Mouse (Mus musculus) myocyte (in vitro differentiated cells): ENCODE data around the gene H2al1o. TPM values are rescaled to one million over a fixed set of nuclear protein-coding genes. Genes with fewer than 3 reads are reported as not detected.
"Not testable (repeated sequence)": the region's sequence is repeated elsewhere in the genome, so short reads cannot be mapped to it uniquely, and the experiment has no call there.

Experiments
- H3K27me3 ChIP-seq: one replicate; pipeline ENCODE4 v1.6.1; 2011; ENCODE audit not compliant: control insufficient read depth, insufficient read depth, insufficient read length
- H3K36me3 ChIP-seq: one replicate; pipeline ENCODE4 v1.6.1; 2011; ENCODE audit not compliant: control insufficient read depth, insufficient read depth
- H3K4me2 ChIP-seq: one replicate; pipeline ENCODE4 v1.6.1; 2011; ENCODE audit warnings: low read depth, control low read depth
- H3K4me3 ChIP-seq: one replicate; pipeline ENCODE4 v1.5.1; 2011; ENCODE audit warnings: mild to moderate bottlenecking, control low read depth, moderate library complexity
- H3K79me2 ChIP-seq: one replicate; pipeline ENCODE4 v1.6.1; 2011; ENCODE audit not compliant: control insufficient read depth, insufficient read depth
- H3ac ChIP-seq: one replicate; pipeline ENCODE4 v1.6.1; 2011; ENCODE audit not compliant: control insufficient read depth, insufficient read length
- CEBPB ChIP-seq: IDR thresholded peaks from 2 replicates; pipeline ENCODE4 v1.6.1; 2011; ENCODE audit warnings: mild to moderate bottlenecking, moderate library complexity; ENCODE audit not compliant: poor library complexity, insufficient read depth, severe bottlenecking
- E2F4 ChIP-seq: IDR thresholded peaks from one replicate; pipeline ENCODE4 v1.6.1; 2011; ENCODE audit warnings: mild to moderate bottlenecking, control low read depth, moderate library complexity; ENCODE audit not compliant: insufficient read depth
- MAX ChIP-seq: IDR thresholded peaks from one replicate; pipeline ENCODE4 v1.6.1; 2011; ENCODE audit warnings: low read depth, mild to moderate bottlenecking, control low read depth
- MYOD1 ChIP-seq, 3 experiments: IDR thresholded peaks; one replicate each; pipeline ENCODE4 v1.6.1; 2011; ENCODE audit warnings: control low read depth in 2 of 3, low read depth in 2 of 3, mild to moderate bottlenecking in 2 of 3, moderate library complexity in 1 of 3; ENCODE audit not compliant: insufficient read length in 2 of 3, control insufficient read depth in 1 of 3
- MYOG ChIP-seq, 3 experiments: IDR thresholded peaks; one replicate each; pipeline ENCODE4 v1.6.1; 2011; ENCODE audit warnings: control low read depth in 2 of 3, low read depth in 2 of 3, mild to moderate bottlenecking in 2 of 3; ENCODE audit not compliant: insufficient read length in 2 of 3, control insufficient read depth in 1 of 3, insufficient read depth in 1 of 3
- POLR2A ChIP-seq: IDR thresholded peaks from one replicate; pipeline ENCODE4 v1.6.1; 2011; ENCODE audit warnings: low read depth, mild to moderate bottlenecking, control low read depth, moderate library complexity; ENCODE audit not compliant: insufficient read length
- POLR2AphosphoS2 ChIP-seq: IDR thresholded peaks from one replicate; pipeline ENCODE4 v1.6.1; 2011; ENCODE audit warnings: low read depth, control low read depth; ENCODE audit not compliant: insufficient read length
- REST ChIP-seq: IDR thresholded peaks from one replicate; pipeline ENCODE4 v1.6.1; 2011; ENCODE audit warnings: mild to moderate bottlenecking, control low read depth, moderate library complexity; ENCODE audit not compliant: insufficient read depth, insufficient read length
- SRF ChIP-seq: IDR thresholded peaks from one replicate; pipeline ENCODE4 v1.6.1; 2011; ENCODE audit warnings: low read depth; ENCODE audit not compliant: control insufficient read depth, insufficient read length
- TCF12 ChIP-seq: IDR thresholded peaks from one replicate; pipeline ENCODE4 v1.6.1; 2011; ENCODE audit warnings: mild to moderate bottlenecking, control low read depth; ENCODE audit not compliant: poor library complexity, insufficient read depth, severe bottlenecking
- TCF3 ChIP-seq: IDR thresholded peaks from one replicate; pipeline ENCODE4 v1.6.1; 2011; ENCODE audit warnings: low read depth, control low read depth; ENCODE audit not compliant: insufficient read length
- USF1 ChIP-seq: IDR thresholded peaks from one replicate; pipeline ENCODE4 v1.6.1; 2011; ENCODE audit warnings: low read depth, mild to moderate bottlenecking, control low read depth, moderate library complexity
- polyA plus RNA-seq: library from polyadenylated mRNA; unstranded; fragments of >200 nt; fragmentation: generic; extraction: Trizol; gene quantifications from one replicate; pipeline ENCODE4 v1.2.1, GENCODE M21; 2012; ENCODE audit warnings: missing spikeins

Gene H2al1o
- not detected for polyA plus RNA-seq

GRCm38 (mm10) chrX:9572309-9572708 lies at the start of gene H2al1o:
Gene H2al1o, minus strand, starts transcription at chrX:9572409.
- not testable (repeated sequence) for H3ac ChIP-seq, H3K36me3 ChIP-seq, H3K4me2 ChIP-seq, H3K27me3 ChIP-seq, H3K79me2 ChIP-seq, H3K4me3 ChIP-seq

- not testable (repeated sequence) for H3ac ChIP-seq, H3K36me3 ChIP-seq, H3K4me2 ChIP-seq, H3K27me3 ChIP-seq, H3K79me2 ChIP-seq, H3K4me3 ChIP-seq
Observed at GRCm38 (mm10) chrX:9598036-9598435, 25.8 kb upstream of the H2al1o start.

- no peak overlapping the region for H3ac ChIP-seq
- H3K27me3 ChIP-seq, result no peaks in the 10 kb centered on the region
- no peak overlapping the region for H3K4me2 ChIP-seq
- no peak for TF ChIP-seq MYOG (IDR thresholded peaks at IDR 0.05; ENCODE audit: control insufficient read depth in 1 of 3, insufficient read depth in 1 of 3, insufficient read length in 2 of 3, low read depth in 2 of 3)
- no peak for TF ChIP-seq POLR2A
- no peak for TF ChIP-seq POLR2AphosphoS2
- TF ChIP-seq USF1, result no peak
- TF ChIP-seq SRF, result no peak
- no peak for TF ChIP-seq CEBPB
- TF ChIP-seq TCF3, result no peak
- no peak for TF ChIP-seq TCF12
- TF ChIP-seq REST, result no peak
- no peak for TF ChIP-seq E2F4
- TF ChIP-seq MYOD1 (IDR thresholded peaks at IDR 0.05; ENCODE audit: control insufficient read depth in 1 of 3, insufficient read length in 2 of 3, low read depth in 2 of 3), result no peak
- TF ChIP-seq MAX, result no peak
- H3K79me2 ChIP-seq, result no peaks in the 10 kb centered on the region
- no peaks in the 10 kb centered on the region for H3K36me3 ChIP-seq
- no peak overlapping the region for H3K4me3 ChIP-seq
Observed at GRCm38 (mm10) chrX:9536881-9537280, 35.3 kb downstream of the H2al1o start.

Other genes with a start within 250 kb of the H2al1o start
- gene H2al1k, start 221.8 kb downstream of the H2al1o start, polyA plus RNA-seq, result not detected
- not detected for gene Cybb, start 84.6 kb downstream of the H2al1o start, polyA plus RNA-seq
- 36.3 TPM for gene Dynlt3, start 90.6 kb upstream of the H2al1o start, polyA plus RNA-seq